Mouse (Mus musculus): Measurements from ENCODE around the gene Wdr70. TPM values are rescaled to one million over a fixed set of nuclear protein-coding genes. Genes with fewer than 3 reads are reported as not detected.

Wdr70 gene
- polyA plus RNA-seq, 1 experiment from 2014 or later: 29.1 TPM

DNA sequence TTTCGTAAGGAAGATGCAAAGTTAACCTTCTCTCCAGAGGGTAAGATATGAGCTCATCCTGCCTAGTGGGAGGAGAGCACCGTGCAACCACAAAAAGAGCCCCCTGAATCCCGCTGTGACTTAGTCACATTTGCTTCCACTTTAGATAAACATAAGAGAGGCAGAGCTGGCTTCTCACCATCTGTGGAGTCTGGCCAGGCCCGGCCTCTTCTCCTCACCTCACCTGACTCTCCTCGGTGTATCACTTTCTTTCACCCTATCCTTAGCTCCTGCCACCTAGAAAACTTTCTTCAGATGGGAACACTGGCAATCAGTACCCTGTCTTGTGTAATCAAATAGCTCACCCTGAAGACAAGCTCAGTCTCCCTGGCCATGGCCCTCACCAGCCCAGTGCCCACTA lies 240.2 kb downstream of the Wdr70 start:
- Histone ChIP-seq H3K27ac (ENCODE audit: low read length) (no peak overlapping the region), H3K9me3 (ENCODE audit: low read length) (no peaks in the 10 kb centered on the region), H3K4me2 (replicated peaks; ENCODE audit: low read depth, low read length) (no peak overlapping the region), H3K36me3 (ENCODE audit: insufficient read depth, low read length) (no peaks in the 10 kb centered on the region), H3K4me1 (ENCODE audit: insufficient read depth, low read depth, low read length) (no peaks in the 10 kb centered on the region), H3K27me3 (replicated peaks; ENCODE audit: insufficient read depth, low read length) (no peaks in the 10 kb centered on the region), H3K9ac (replicated peaks; ENCODE audit: low read depth) (no peak overlapping the region), H3K4me3 (ENCODE audit: low read depth, low read length) (no peak overlapping the region)
- no peak for ATAC-seq
- no peak for DNase-seq (ENCODE audit: low spot score)
- 60% methylated on average over 5 of the region's 5 CpGs for WGBS
- TF ChIP-seq CTCF (IDR thresholded peaks at IDR 0.05) (no peak), EP300 (IDR thresholded peaks at IDR 0.05) (no peak)

DNA sequence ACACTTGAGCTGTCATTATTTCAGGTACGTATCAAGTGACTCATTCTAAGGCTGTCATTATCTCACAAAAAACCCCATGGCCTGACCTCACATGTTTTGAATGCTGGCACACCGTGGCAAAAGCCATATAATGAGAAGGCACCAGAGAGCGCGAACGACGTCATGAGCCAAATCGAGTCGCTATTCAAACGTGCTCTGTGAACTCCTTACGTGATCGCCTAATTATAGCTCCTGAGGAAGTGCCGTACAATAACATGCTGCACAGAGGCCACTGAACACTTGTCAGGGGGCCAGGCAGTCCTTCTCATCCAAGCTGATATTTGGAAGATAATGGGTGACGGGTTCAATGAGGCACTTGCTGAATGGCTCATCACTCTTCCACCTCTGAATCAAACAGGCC lies 241.6 kb downstream of the Wdr70 start:
- no peak for TF ChIP-seq CTCF (IDR thresholded peaks at IDR 0.05)
- no peak for TF ChIP-seq EP300 (IDR thresholded peaks at IDR 0.05)
- ATAC-seq (peak; percentile 67), DNase-seq (ENCODE audit: low spot score) (peak; percentile 24)
- Histone ChIP-seq H3K4me2 (replicated peaks; ENCODE audit: low read depth, low read length) (no peak overlapping the region), H3K4me1 (ENCODE audit: insufficient read depth, low read depth, low read length) (no peaks in the 10 kb centered on the region), H3K4me3 (ENCODE audit: low read depth, low read length) (no peak overlapping the region), H3K9ac (replicated peaks; ENCODE audit: low read depth) (no peak overlapping the region), H3K9me3 (ENCODE audit: low read length) (no peaks in the 10 kb centered on the region), H3K27ac (ENCODE audit: low read length) (no peak overlapping the region), H3K36me3 (ENCODE audit: insufficient read depth, low read length) (no peaks in the 10 kb centered on the region), H3K27me3 (replicated peaks; ENCODE audit: insufficient read depth, low read length) (no peaks in the 10 kb centered on the region)
- WGBS: 54% methylated on average over 13 of the region's 13 CpGs

- Histone ChIP-seq H3K4me3 (ENCODE audit: low read depth, low read length) (no peak overlapping the region), H3K9ac (replicated peaks; ENCODE audit: low read depth) (no peak overlapping the region), H3K9me3 (ENCODE audit: low read length) (no peaks in the 10 kb centered on the region), H3K36me3 (ENCODE audit: insufficient read depth, low read length) (no peaks in the 10 kb centered on the region), H3K4me2 (replicated peaks; ENCODE audit: low read depth, low read length) (no peak overlapping the region), H3K27me3 (replicated peaks; ENCODE audit: insufficient read depth, low read length) (no peaks in the 10 kb centered on the region), H3K4me1 (ENCODE audit: insufficient read depth, low read depth, low read length) (no peaks in the 10 kb centered on the region), H3K27ac (ENCODE audit: low read length) (no peak overlapping the region)
- no peak for TF ChIP-seq EP300 (IDR thresholded peaks at IDR 0.05)
- no peak for TF ChIP-seq CTCF (IDR thresholded peaks at IDR 0.05)
- WGBS: 75% methylated on average over 4 of the region's 4 CpGs
- no peak for ATAC-seq
- DNase-seq (ENCODE audit: low spot score): no peak
Measured at GRCm38 (mm10) chr15:7842398-7842797, 256.6 kb downstream of the Wdr70 start.

GRCm38 (mm10) chr15:7841664-7842063 lies 257.3 kb downstream of the Wdr70 start:
- Histone ChIP-seq H3K9ac (replicated peaks; ENCODE audit: low read depth) (no peak overlapping the region), H3K27me3 (replicated peaks; ENCODE audit: insufficient read depth, low read length) (no peaks in the 10 kb centered on the region), H3K36me3 (ENCODE audit: insufficient read depth, low read length) (no peaks in the 10 kb centered on the region), H3K9me3 (ENCODE audit: low read length) (no peaks in the 10 kb centered on the region), H3K4me1 (ENCODE audit: insufficient read depth, low read depth, low read length) (no peaks in the 10 kb centered on the region), H3K4me2 (replicated peaks; ENCODE audit: low read depth, low read length) (no peak overlapping the region), H3K4me3 (ENCODE audit: low read depth, low read length) (no peak overlapping the region), H3K27ac (ENCODE audit: low read length) (no peak overlapping the region)
- no peak for DNase-seq (ENCODE audit: low spot score)
- no peak for TF ChIP-seq CTCF (IDR thresholded peaks at IDR 0.05)
- no peak for TF ChIP-seq EP300 (IDR thresholded peaks at IDR 0.05)
- ATAC-seq: no peak
- WGBS: 65% methylated on average over 1 of the region's 1 CpGs

DNA sequence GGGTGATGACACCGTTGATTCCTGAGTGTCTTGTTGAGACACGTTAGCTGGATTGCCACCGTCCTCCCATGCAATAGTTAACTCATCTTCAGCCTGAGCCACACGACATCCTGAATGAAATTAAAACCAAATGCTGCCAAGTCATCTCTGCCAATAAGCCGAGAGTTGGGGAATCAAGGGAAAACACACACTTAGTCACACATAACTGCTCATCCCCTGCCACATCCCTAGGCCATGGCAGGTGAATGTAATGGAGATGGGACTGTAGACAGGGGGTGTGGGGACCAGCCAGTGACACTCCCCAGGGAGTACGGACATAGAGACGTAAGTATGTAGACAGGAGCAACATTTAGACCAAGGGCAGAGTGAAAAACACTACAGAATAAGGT lies 260.1 kb downstream of the Wdr70 start:
- H3K4me2 ChIP-seq (replicated peaks; ENCODE audit: low read depth, low read length): no peak overlapping the region
- no peak overlapping the region for H3K4me3 ChIP-seq (ENCODE audit: low read depth, low read length)
- H3K27me3 ChIP-seq (replicated peaks; ENCODE audit: insufficient read depth, low read length): no peaks in the 10 kb centered on the region
- 72% methylated on average over 7 of the region's 7 CpGs for WGBS
- no peaks in the 10 kb centered on the region for H3K4me1 ChIP-seq (ENCODE audit: insufficient read depth, low read depth, low read length)
- no peak overlapping the region for H3K9ac ChIP-seq (replicated peaks; ENCODE audit: low read depth)
- TF ChIP-seq EP300 (IDR thresholded peaks at IDR 0.05): no peak
- no peak for TF ChIP-seq CTCF (IDR thresholded peaks at IDR 0.05)
- no peak for ATAC-seq
- DNase-seq (ENCODE audit: low spot score): no peak
- H3K36me3 ChIP-seq (ENCODE audit: insufficient read depth, low read length): no peaks in the 10 kb centered on the region
- no peaks in the 10 kb centered on the region for H3K9me3 ChIP-seq (ENCODE audit: low read length)
- H3K27ac ChIP-seq (ENCODE audit: low read length): no peak overlapping the region

DNA sequence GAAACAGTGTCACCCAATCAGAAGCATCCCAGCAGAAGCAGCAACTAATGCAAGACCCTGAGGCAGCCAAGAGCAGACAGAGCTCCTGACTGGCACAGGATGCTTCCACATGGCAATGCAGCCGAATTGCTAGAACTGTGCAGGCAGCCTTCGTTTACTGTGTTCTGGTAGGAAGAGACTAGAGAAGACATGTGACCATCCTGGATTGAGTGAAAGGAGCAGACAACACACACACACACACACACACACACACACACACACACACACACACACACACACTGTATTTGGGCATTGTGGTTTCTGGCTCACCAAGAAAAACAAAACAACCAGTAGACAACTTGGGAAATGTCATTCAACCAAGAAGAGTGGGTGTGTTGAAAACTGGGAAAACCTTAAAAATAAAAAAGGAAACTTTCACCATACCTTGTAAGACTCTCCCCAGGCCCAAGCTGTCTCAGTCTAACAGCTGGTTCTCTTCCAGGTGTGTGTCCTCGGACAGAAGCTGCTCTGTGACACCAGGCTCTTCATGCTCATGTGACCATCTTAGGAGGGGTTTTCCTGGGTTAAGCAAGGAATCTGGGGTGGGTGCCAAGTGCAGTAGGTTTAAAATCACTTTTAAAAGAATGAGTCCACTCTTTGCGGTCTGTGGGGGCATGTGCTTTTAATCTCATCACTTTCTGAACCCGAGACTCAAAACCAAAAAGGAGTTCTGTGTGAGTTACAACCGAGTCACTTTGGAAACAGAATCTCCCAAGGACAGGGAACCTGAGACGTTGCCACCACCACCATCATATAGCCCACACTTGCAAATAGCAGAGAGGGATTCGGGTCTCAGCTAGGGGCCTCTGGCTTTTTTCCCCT lies 260.7 kb downstream of the Wdr70 start:
- H3K4me1 ChIP-seq (ENCODE audit: insufficient read depth, low read depth, low read length): no peaks in the 10 kb centered on the region
- H3K9me3 ChIP-seq (ENCODE audit: low read length): no peaks in the 10 kb centered on the region
- H3K27me3 ChIP-seq (replicated peaks; ENCODE audit: insufficient read depth, low read length): no peaks in the 10 kb centered on the region
- no peak overlapping the region for H3K4me2 ChIP-seq (replicated peaks; ENCODE audit: low read depth, low read length)
- no peaks in the 10 kb centered on the region for H3K36me3 ChIP-seq (ENCODE audit: insufficient read depth, low read length)
- 59% methylated on average over 8 of the region's 8 CpGs for WGBS
- no peak overlapping the region for H3K27ac ChIP-seq (ENCODE audit: low read length)
- no peak for DNase-seq (ENCODE audit: low spot score)
- no peak overlapping the region for H3K4me3 ChIP-seq (ENCODE audit: low read depth, low read length)
- ATAC-seq: no peak
- TF ChIP-seq EP300 (IDR thresholded peaks at IDR 0.05) (no peak), CTCF (IDR thresholded peaks at IDR 0.05) (no peak)
- H3K9ac ChIP-seq (replicated peaks; ENCODE audit: low read depth): no peak overlapping the region
